Mouse (Mus musculus) MEL (cell line): ENCODE data around the gene Mthfd1l.

Experiments
- CTCF ChIP-seq, 3 experiments: IDR thresholded peaks in 2 of 3; conservative IDR thresholded peaks in 1 of 3; 2 replicates each; pipeline ENCODE4 v1.5.1; 2011 to 2012; ENCODE audit warnings: low read length in 3 of 3, low read depth in 2 of 3, mild to moderate bottlenecking in 2 of 3, improper control_type of control experiment in 1 of 3, inconsistent platforms in 1 of 3, mixed read lengths in 1 of 3, moderate library complexity in 1 of 3; ENCODE audit not compliant: control insufficient read depth in 1 of 3, insufficient read depth in 1 of 3, poor library complexity in 1 of 3, severe bottlenecking in 1 of 3
- EP300 ChIP-seq, 2 experiments: IDR thresholded peaks; 2 replicates each; pipeline ENCODE4 v1.6.1; 2011; ENCODE audit warnings: improper control_type of control experiment in 2 of 2, low read length in 2 of 2, low read depth in 1 of 2, mild to moderate bottlenecking in 1 of 2
- ETS1 ChIP-seq: IDR thresholded peaks from 2 replicates; pipeline ENCODE4 v1.6.1; 2012; ENCODE audit warnings: low read depth, mild to moderate bottlenecking, inconsistent platforms, low read length, improper control_type of control experiment, moderate library complexity
- GABPA ChIP-seq: IDR thresholded peaks from 2 replicates; pipeline ENCODE4 v1.6.1; 2012; ENCODE audit warnings: low read depth, mild to moderate bottlenecking, inconsistent platforms, low read length, improper control_type of control experiment, moderate library complexity
- JUND ChIP-seq: IDR thresholded peaks from 2 replicates; pipeline ENCODE4 v1.6.1; 2011; ENCODE audit warnings: low read depth, mild to moderate bottlenecking, improper control_type of control experiment, low read length
- MAZ ChIP-seq: IDR thresholded peaks from 2 replicates; pipeline ENCODE4 v1.6.1; 2012; ENCODE audit warnings: low read depth, mild to moderate bottlenecking, inconsistent platforms, low read length, improper control_type of control experiment
- MEF2A ChIP-seq: IDR thresholded peaks from 2 replicates; pipeline ENCODE4 v1.6.1; 2014; ENCODE audit warnings: low read depth, mild to moderate bottlenecking, inconsistent platforms, low read length, improper control_type of control experiment; ENCODE audit not compliant: poor library complexity, insufficient replicate concordance, severe bottlenecking; ENCODE audit errors: extremely low read depth
- MYB ChIP-seq: IDR thresholded peaks from 2 replicates; pipeline ENCODE4 v1.6.1; 2011; ENCODE audit warnings: mild to moderate bottlenecking, low read depth, low read length, improper control_type of control experiment
- NRF1 ChIP-seq: IDR thresholded peaks from 2 replicates; pipeline ENCODE4 v1.6.1; 2014; ENCODE audit warnings: low read depth, mild to moderate bottlenecking, inconsistent platforms, low read length, improper control_type of control experiment, moderate library complexity; ENCODE audit not compliant: poor library complexity, insufficient read depth, severe bottlenecking
- POLR2A ChIP-seq, 2 experiments: IDR thresholded peaks; 2 replicates each; pipeline ENCODE4 v1.6.1; 2011 to 2012; ENCODE audit warnings: low read length in 2 of 2, mild to moderate bottlenecking in 2 of 2, control low read depth in 1 of 2, improper control_type of control experiment in 1 of 2, low read depth in 1 of 2, moderate library complexity in 1 of 2; ENCODE audit not compliant: control insufficient read depth in 1 of 2, insufficient read depth in 1 of 2, poor library complexity in 1 of 2
- ZC3H11A ChIP-seq: IDR thresholded peaks from 2 replicates; pipeline ENCODE4 v1.6.1; 2012; ENCODE audit warnings: low read depth, mild to moderate bottlenecking, inconsistent platforms, low read length, improper control_type of control experiment
- ZNF384 ChIP-seq: IDR thresholded peaks from 2 replicates; pipeline ENCODE4 v1.6.1; 2012; ENCODE audit warnings: low read depth, mild to moderate bottlenecking, inconsistent platforms, low read length, improper control_type of control experiment

- TF ChIP-seq CTCF (IDR thresholded peaks at IDR 0.05 in 2 of 3, conservative IDR thresholded peaks at IDR 0.05 in 1 of 3; ENCODE audit: control insufficient read depth in 1 of 3, insufficient read depth in 1 of 3, low read depth in 2 of 3, low read length in 3 of 3, poor library complexity in 1 of 3, severe bottlenecking in 1 of 3) (no peak), MAZ (no peak), ETS1 (no peak), EP300 (IDR thresholded peaks at IDR 0.05; ENCODE audit: low read depth in 1 of 2, low read length in 2 of 2) (no peak), POLR2A (IDR thresholded peaks at IDR 0.05; ENCODE audit: control insufficient read depth in 1 of 2, insufficient read depth in 1 of 2, low read depth in 1 of 2, low read length in 2 of 2, poor library complexity in 1 of 2) (no peak), MYB (no peak), NRF1 (no peak), GABPA (no peak), ZNF384 (no peak), ZC3H11A (no peak), JUND (no peak), MEF2A (no peak)
These were observed 112.0 kb downstream of the Mthfd1l start for GRCm38 (mm10) chr10:4084907-4085306.
